Mouse (Mus musculus): ENCODE results near the gene Lmf1. TPM values are rescaled to one million over a fixed set of nuclear protein-coding genes. Genes with fewer than 3 reads are reported as not detected.

Lmf1 gene
- polyA plus RNA-seq, 1 experiment from 2014 or later: 26.2 TPM

DNA sequence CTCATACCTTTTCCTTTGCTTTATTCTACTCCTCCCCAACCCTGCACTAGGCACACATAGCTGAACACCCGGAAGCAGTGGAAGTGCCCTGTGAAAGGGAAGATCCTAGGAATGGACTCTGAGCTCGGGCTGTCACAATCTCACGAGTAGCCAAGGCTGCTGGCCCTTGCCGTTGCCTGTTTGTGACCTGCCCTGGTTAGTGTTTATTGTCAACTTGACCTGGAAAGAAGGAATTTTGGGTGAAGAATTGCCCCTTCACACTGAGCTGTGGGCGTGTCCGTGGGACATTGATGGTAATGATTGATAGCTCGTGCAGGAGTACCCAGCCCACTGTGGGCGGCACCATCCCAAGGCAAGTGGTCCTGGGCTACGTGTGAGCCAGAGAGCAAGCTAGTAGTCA is 5.8 kb downstream of the Lmf1 start:
- H3K27me3 ChIP-seq (replicated peaks): no peaks in the 10 kb centered on the region
- H3K4me3 ChIP-seq (replicated peaks): no peak overlapping the region
- no peak overlapping the region for H3K27ac ChIP-seq (replicated peaks)
- H3K4me1 ChIP-seq: peaks cover 5% of the 10 kb centered on the region
- no peaks in the 10 kb centered on the region for H3K9me3 ChIP-seq (replicated peaks)
- H3K36me3 ChIP-seq: peaks cover 31% of the 10 kb centered on the region
- 95% methylated on average over 9 of the region's 9 CpGs for WGBS
- H3K4me2 ChIP-seq: no peak overlapping the region
- no peak for ATAC-seq (ENCODE audit: low FRiP score)
- H3K9ac ChIP-seq (replicated peaks): no peak overlapping the region

DNA sequence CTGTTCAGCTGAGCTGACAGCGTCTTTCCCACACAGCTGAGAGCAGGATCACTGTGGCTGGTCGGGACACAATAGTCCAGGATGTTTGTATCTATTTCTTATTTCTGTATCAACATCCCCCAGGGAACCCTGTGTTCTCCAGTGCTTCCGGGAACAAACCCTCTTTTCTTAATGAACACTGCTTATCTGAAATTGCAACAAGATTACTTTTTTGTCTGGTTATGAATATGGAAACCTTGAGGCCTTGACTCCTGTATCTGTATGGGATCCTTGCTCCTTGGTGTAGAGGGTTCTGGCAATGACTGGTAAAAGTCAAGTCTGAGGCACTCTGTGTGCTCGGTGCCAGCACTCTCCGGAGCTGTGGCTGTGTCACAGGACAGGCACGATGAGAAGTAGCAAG is 11.2 kb downstream of the Lmf1 start:
- ATAC-seq (ENCODE audit: low FRiP score): no peak
- Histone ChIP-seq H3K9ac (replicated peaks) (no peak overlapping the region), H3K36me3 (peaks cover 35% of the 10 kb centered on the region), H3K4me3 (replicated peaks) (no peak overlapping the region), H3K4me1 (peaks cover 13% of the 10 kb centered on the region), H3K27ac (replicated peaks) (no peak overlapping the region), H3K27me3 (replicated peaks) (no peaks in the 10 kb centered on the region), H3K9me3 (replicated peaks) (no peaks in the 10 kb centered on the region), H3K4me2 (no peak overlapping the region)
- 95% methylated on average over 6 of the region's 6 CpGs for WGBS

DNA sequence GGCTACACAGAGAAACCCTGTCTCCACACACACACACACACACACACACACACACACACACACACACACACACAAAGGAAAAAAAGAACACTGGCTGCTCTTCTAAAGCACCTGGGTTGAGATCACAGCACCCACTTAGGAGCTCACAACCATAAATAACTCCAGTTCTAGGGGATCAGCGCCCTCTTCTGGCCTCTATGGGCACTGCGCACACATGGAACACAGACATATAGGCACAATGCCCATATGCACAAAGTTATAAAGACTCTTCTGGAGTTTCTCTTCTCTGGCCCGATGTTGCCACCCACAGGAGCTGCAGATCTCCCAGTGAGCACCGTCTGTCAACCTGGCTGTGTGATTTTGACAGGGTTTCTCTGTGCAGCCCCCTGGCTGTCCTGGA is 12.1 kb downstream of the Lmf1 start:
- whole genome bisulfite sequencing: 85% methylated on average over 4 of the region's 4 CpGs
- no peak overlapping the region for H3K9ac ChIP-seq (replicated peaks)
- no peak overlapping the region for H3K4me2 ChIP-seq
- H3K9me3 ChIP-seq (replicated peaks): no peaks in the 10 kb centered on the region
- no peak overlapping the region for H3K4me3 ChIP-seq (replicated peaks)
- no peaks in the 10 kb centered on the region for H3K27me3 ChIP-seq (replicated peaks)
- H3K4me1 ChIP-seq: peaks cover 13% of the 10 kb centered on the region
- H3K36me3 ChIP-seq: peaks cover 28% of the 10 kb centered on the region
- no peak overlapping the region for H3K27ac ChIP-seq (replicated peaks)
- no peak for ATAC-seq (ENCODE audit: low FRiP score)

DNA sequence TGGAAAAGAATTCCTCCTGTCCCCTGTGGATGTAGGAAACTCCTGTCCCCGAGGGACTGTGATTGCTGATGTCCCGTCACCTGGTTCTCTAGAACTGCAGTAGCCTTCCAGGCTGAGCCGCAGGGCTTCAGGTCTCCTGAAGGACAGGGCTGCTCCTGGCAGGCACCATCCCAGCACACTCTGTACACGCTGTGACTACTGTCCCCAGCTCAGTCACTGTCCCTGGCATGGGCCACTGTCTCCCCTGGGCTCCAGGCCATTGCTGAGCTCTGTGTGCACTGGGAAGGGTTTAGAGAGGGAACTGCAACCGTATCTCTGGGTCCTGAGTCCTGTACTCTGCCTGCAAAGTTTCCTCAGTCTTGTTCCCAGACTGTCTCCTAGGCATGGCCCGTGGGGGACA is 13.5 kb downstream of the Lmf1 start:
- peaks cover 28% of the 10 kb centered on the region for H3K36me3 ChIP-seq
- H3K4me1 ChIP-seq: peaks cover 13% of the 10 kb centered on the region
- H3K9ac ChIP-seq (replicated peaks): no peak overlapping the region
- 91% methylated on average over 6 of the region's 6 CpGs for WGBS
- no peaks in the 10 kb centered on the region for H3K9me3 ChIP-seq (replicated peaks)
- no peak overlapping the region for H3K4me3 ChIP-seq (replicated peaks)
- H3K4me2 ChIP-seq: no peak overlapping the region
- no peaks in the 10 kb centered on the region for H3K27me3 ChIP-seq (replicated peaks)
- no peak overlapping the region for H3K27ac ChIP-seq (replicated peaks)
- no peak for ATAC-seq (ENCODE audit: low FRiP score)

DNA sequence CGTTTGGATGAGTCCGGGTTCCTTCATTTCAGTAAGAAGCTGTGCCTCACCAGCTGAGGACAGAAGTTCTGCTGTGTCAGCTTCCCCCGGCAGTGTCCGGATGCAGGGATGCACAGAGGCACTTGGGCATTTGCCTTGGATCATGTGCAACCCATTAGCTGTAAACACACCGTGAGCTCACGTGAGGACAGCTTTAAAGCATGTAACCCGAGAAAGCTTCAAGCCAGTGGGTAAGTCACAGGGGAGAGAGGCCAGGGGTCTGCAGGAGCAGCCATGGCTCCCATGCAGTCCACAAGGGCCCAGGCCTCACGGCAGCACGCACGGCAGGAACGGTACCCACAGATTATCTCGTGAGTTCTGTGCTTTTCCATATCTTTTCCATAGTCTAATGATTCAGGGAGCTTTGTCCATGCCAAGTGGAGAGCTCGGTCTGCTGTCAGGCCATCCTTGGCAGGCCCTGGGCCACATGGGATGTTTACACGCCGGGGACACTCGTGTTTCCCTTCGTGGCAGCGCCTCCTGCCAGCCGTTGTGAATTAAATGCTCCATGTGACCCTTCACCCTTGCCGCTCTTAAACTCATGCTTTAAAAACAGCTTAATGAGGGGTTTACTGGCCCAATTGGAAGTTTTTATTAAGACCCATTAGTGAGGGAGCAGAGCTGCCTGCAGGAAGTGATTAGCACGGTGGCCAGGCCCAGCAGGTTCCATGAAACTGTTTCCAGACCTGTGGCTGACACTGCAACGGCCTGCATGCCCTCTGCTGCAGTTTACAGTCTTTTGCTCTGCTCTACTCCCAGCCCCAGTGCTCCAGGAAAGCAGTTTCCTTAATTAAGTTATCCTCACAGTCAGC is 14.8 kb downstream of the Lmf1 start:
- Histone ChIP-seq H3K27me3 (replicated peaks) (no peaks in the 10 kb centered on the region), H3K9me3 (replicated peaks) (no peaks in the 10 kb centered on the region), H3K9ac (replicated peaks) (no peak overlapping the region), H3K4me1 (peaks cover 13% of the 10 kb centered on the region), H3K4me2 (no peak overlapping the region), H3K36me3 (peaks cover 23% of the 10 kb centered on the region), H3K4me3 (replicated peaks) (no peak overlapping the region), H3K27ac (replicated peaks) (0 out of 2 replicates have a peak overlapping the region, but pooled peaks have one; percentile 23)
- no peak for ATAC-seq (ENCODE audit: low FRiP score)
- 40% methylated on average over 22 of the region's 22 CpGs for WGBS

DNA sequence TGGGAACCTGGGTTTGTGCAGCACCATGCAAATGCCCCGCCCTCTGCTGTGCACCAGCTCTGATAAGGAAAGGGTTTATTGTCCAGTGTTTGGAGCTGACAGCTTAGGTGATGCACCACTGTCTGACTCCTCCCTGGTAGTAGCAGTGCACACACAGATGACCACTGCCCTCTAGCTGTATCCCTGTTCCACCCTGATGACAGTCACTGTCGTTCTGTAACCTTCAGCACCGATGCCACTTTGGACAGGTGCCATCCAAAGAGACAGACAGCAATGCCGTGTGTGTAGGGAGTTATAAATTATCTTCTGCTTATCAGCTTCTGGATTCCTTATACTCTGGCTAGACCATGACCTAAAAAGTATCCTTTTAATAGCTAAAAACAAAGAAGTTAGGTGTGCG is 16.6 kb downstream of the Lmf1 start:
- no peak for ATAC-seq (ENCODE audit: low FRiP score)
- Histone ChIP-seq H3K36me3 (peaks cover 11% of the 10 kb centered on the region; the same call in 1 of the 2 replicates), H3K27me3 (replicated peaks) (no peaks in the 10 kb centered on the region), H3K9ac (replicated peaks) (no peak overlapping the region), H3K4me2 (no peak overlapping the region), H3K9me3 (replicated peaks) (no peaks in the 10 kb centered on the region), H3K4me3 (replicated peaks) (no peak overlapping the region), H3K27ac (replicated peaks) (no peak overlapping the region), H3K4me1 (peaks cover 13% of the 10 kb centered on the region)
- 77% methylated on average over 5 of the region's 5 CpGs for WGBS

DNA sequence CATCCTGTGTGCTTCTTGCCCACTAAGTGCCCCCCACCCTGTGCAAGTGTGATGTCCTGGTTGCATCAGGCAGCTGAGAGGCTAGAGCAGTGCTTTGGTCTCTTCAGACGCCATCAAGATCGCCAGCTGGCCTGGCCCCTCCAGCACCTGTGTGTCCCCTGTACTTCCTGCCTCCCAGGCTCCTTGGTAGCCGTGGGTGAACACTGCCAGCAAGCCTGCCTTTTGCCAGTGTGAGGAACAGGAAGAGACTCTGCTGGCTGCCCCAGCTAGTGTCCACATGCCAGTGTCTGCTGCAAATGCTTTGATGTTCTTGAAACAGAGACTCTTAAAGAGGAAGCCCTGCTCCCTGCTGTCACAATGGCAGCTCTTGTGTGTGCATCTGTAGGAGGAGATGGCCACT is 18.7 kb downstream of the Lmf1 start:
- WGBS: 68% methylated on average over 3 of the region's 3 CpGs

DNA sequence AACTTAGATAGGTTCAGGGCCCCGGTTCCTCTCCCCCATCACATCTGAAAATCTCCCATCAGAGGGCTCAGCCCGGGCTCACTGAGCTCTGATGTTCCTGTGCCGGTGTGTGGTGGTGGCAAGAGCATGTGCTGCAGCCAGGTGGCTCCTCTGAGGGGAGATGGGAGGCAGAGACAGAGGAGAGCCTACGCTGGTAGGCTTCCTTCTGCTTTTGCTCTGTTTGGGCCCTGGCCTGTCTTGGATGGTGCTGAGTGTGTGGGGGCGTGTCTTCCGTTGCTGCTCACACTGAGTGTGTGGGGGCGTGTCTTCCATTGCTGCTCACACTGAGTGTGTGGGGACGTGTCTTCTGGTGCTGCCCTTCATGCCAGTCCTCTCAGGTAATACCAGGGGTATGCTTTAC is 23.5 kb downstream of the Lmf1 start:
- no peaks in the 10 kb centered on the region for H3K36me3 ChIP-seq
- no peak for ATAC-seq (ENCODE audit: low FRiP score)
- no peak overlapping the region for H3K27ac ChIP-seq (replicated peaks)
- H3K4me3 ChIP-seq (replicated peaks): no peak overlapping the region
- 80% methylated on average over 8 of the region's 8 CpGs for WGBS
- no peaks in the 10 kb centered on the region for H3K27me3 ChIP-seq (replicated peaks)
- H3K4me2 ChIP-seq: no peak overlapping the region
- H3K4me1 ChIP-seq: no peaks in the 10 kb centered on the region
- no peaks in the 10 kb centered on the region for H3K9me3 ChIP-seq (replicated peaks)
- H3K9ac ChIP-seq (replicated peaks): no peak overlapping the region

More for the DNA sequence above, 18.7 kb downstream of the Lmf1 start:
- Histone ChIP-seq H3K36me3 (peaks cover 5% of the 10 kb centered on the region; the same call in 1 of the 2 replicates), H3K4me3 (replicated peaks) (no peak overlapping the region), H3K27ac (replicated peaks) (no peak overlapping the region), H3K9me3 (replicated peaks) (no peaks in the 10 kb centered on the region), H3K27me3 (replicated peaks) (no peaks in the 10 kb centered on the region), H3K4me2 (no peak overlapping the region), H3K4me1 (peaks cover 13% of the 10 kb centered on the region), H3K9ac (replicated peaks) (no peak overlapping the region)
- ATAC-seq (ENCODE audit: low FRiP score): no peak

DNA sequence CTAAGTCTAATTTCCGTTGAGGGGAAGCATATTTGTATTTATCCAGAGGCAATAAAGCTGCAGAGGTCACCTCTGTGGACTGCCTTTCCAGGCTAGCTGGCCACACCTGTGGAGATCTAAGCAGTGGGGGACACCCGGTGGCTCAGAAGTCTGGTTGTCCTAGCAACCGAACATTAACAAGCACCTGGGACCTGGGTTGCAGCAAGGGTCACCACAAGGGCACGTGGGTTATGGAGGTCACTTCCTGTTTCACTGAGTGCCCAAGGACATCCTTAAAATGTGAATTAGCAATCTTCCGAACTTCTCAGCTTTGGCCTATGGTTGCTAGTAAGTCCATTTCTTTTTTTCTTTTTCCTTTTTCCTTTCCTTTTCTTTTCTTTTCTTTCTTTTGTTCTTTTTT is 25.3 kb downstream of the Lmf1 start:
- Histone ChIP-seq H3K9me3 (replicated peaks) (no peaks in the 10 kb centered on the region), H3K27me3 (replicated peaks) (no peaks in the 10 kb centered on the region), H3K36me3 (no peaks in the 10 kb centered on the region), H3K4me1 (peaks cover 10% of the 10 kb centered on the region), H3K9ac (replicated peaks) (no peak overlapping the region), H3K4me2 (no peak overlapping the region), H3K4me3 (replicated peaks) (no peak overlapping the region), H3K27ac (replicated peaks) (no peak overlapping the region)
- ATAC-seq (ENCODE audit: low FRiP score): no peak
- 50% methylated on average over 5 of the region's 5 CpGs for WGBS

DNA sequence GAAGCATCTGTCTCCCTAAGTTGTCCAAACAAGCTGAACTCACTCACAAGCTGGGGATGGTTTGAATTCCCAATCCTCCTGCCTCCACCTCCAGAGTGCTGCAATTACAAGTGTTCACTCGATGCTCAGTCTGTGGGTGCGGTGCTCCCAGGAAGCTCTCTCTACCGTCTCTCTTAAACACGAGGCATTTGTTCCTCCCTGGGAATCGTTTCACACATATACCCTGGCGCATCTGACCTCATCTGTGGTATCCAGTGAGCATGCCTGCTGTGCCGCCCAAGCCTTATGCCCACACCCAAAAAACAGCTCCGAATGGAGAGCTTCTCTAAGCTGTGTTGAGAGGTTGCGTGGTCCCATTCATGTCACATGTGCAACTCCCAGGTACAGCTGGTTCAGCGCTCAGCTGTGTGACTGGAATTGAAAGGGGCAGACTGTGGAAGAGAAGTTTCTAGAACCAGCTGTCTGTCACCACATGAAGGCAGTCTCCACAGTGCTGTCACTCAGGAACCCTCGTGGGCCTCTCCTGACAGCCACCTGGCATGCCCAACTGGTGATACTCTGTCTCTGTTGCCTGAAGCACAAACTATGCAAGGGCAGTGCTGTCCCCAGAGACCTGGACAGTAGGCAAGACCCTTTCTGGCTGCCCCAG is 29.4 kb downstream of the Lmf1 start:
- H3K27me3 ChIP-seq (replicated peaks): no peaks in the 10 kb centered on the region
- 81% methylated on average over 11 of the region's 11 CpGs for WGBS
- no peak for ATAC-seq (ENCODE audit: low FRiP score)

DNA sequence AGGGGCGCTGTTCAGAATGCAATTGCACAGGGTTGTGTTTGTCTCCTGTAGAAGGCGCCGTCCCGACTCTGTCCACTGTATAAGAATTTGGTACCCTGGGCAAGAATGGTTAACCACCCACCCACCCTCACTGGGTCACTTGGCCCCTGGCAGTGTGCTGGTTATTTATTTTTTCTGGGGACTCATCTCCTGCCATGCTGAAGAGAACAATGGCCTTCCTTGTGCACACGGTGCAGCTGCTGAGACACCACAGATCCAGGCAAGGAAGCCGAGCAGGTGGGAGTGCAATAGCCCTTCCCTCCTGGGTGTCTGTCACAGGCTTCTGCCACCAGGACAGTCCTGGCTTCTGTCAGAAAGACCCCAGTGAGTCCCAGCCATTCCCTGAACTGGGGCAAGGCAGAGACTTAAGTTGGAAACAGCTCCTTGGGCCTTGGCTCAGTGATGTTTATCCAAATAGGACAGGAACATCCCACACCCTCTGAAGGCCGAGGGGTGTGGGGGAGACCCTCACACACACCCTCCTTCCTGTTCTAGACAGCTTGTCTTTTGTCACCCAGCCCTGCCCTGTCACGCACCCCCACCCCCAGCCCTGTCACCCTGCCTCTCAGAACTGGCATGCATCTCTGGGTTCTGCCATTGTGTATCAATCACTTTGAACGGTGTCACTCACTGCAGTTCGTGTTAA is 30.1 kb downstream of the Lmf1 start:
- H3K9me3 ChIP-seq (replicated peaks): no peaks in the 10 kb centered on the region
- peaks cover 6% of the 10 kb centered on the region for H3K36me3 ChIP-seq
- no peak overlapping the region for H3K4me2 ChIP-seq
- H3K4me3 ChIP-seq (replicated peaks): no peak overlapping the region
- WGBS: 54% methylated on average over 10 of the region's 10 CpGs
- ATAC-seq (ENCODE audit: low FRiP score): 0 out of 2 replicates have a peak, but pooled peaks have one; percentile 7
- H3K27ac ChIP-seq (replicated peaks): peak overlapping the region; percentile 24; the same call in 1 of the 2 replicates
- no peak overlapping the region for H3K9ac ChIP-seq (replicated peaks)
- peaks cover 27% of the 10 kb centered on the region for H3K4me1 ChIP-seq
- no peaks in the 10 kb centered on the region for H3K27me3 ChIP-seq (replicated peaks)

More for the DNA sequence above, 29.4 kb downstream of the Lmf1 start:
- Histone ChIP-seq H3K36me3 (peaks cover 4% of the 10 kb centered on the region), H3K4me1 (peaks cover 27% of the 10 kb centered on the region), H3K4me2 (no peak overlapping the region), H3K27ac (replicated peaks) (no peak overlapping the region), H3K9ac (replicated peaks) (no peak overlapping the region), H3K9me3 (replicated peaks) (no peaks in the 10 kb centered on the region), H3K4me3 (replicated peaks) (no peak overlapping the region)

Data from neural tube, embryonic 15.5 days (tissue).